Mouse (Mus musculus) thymus, adult 18-20 months (tissue): ENCODE measurements around the gene Camk1g.

Source experiments
- DNase-seq, 2 experiments: peaks; one replicate each; pipeline ENCODE4 v3.0.0; 2022; ENCODE audit warnings: mixed read lengths in 2 of 2

The Camk1g gene

GRCm38 (mm10) chr1:193299995-193300394 lies 70.1 kb downstream of the Camk1g start:
- DNase-seq: no peak

- DNase-seq: no peak
These were observed 71.8 kb downstream of the Camk1g start for GRCm38 (mm10) chr1:193298141-193298765.
